In the genomic region with DNA sequence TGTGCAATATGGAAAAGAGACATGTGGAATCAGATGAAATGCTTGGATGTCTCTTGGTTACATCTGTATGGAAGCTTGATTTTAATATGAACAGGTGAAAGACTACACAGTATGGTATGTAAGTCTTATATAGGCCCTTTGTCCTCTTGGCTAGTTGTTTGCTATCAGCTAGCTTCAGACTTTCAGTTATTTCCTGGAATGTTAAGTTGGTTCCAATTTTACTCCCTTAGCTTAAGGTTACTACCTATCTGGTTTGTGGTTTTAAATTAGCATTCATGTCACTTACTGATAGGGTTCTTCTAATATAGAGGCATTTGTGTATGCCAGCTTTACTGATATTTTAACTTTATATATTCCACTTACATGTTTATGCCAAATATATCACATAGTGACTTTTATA, we compare ENCODE assay signal across 20 mouse cellular contexts.
"Had no signal": no experiment of that assay in that cellular context is flagged by ENCODE, and none has a peak within 500 bp of the region (broad histone marks: within the 10 kb centered on the region; RNA-seq: fewer than 3 reads in every experiment).

No protein-coding gene starts in this region.

- H3K36me3 ChIP-seq: intestine, embryonic 15.5 days; kidney, embryonic 15.5 days; limb, embryonic 12.5 days; limb, embryonic 15.5 days; midbrain, embryonic 10.5 days; midbrain, embryonic 13.5 days; neural tube, embryonic 13.5 days had no signal

- ATAC-seq: intestine, embryonic 15.5 days; lung, postnatal 0 days; midbrain, embryonic 13.5 days; midbrain, embryonic 16.5 days had no signal

- DNase-seq: kidney, adult 11 months; kidney, adult 8-10 months; kidney, postnatal 10 days; kidney, postnatal 36 days; left cerebral cortex, postnatal 4 days; lung, embryonic 14.5 days; lung, postnatal 36 days; thymus, adult 18-20 months; thymus, postnatal 36 days had no signal

- H3K4me1 ChIP-seq: intestine, embryonic 15.5 days; kidney, embryonic 15.5 days; limb, embryonic 12.5 days; limb, embryonic 15.5 days; megakaryocyte, embryonic 14.5 days; midbrain, embryonic 10.5 days; midbrain, embryonic 13.5 days; neural tube, embryonic 13.5 days had no signal

- H3K9me3 ChIP-seq: intestine, embryonic 15.5 days; kidney, embryonic 15.5 days; limb, embryonic 12.5 days; limb, embryonic 15.5 days; megakaryocyte, embryonic 14.5 days; midbrain, embryonic 10.5 days; midbrain, embryonic 13.5 days; neural tube, embryonic 13.5 days had no signal

- H3K27me3 ChIP-seq: intestine, embryonic 15.5 days; kidney, embryonic 15.5 days; limb, embryonic 12.5 days; limb, embryonic 15.5 days; megakaryocyte, embryonic 14.5 days; midbrain, embryonic 13.5 days; neural tube, embryonic 13.5 days had no signal

- H3K4me3 ChIP-seq: intestine, embryonic 15.5 days; kidney, embryonic 15.5 days; limb, embryonic 12.5 days; limb, embryonic 15.5 days; megakaryocyte, embryonic 14.5 days; midbrain, embryonic 10.5 days; midbrain, embryonic 13.5 days; myocyte; neural tube, embryonic 13.5 days had no signal

- H3K9ac ChIP-seq: intestine, embryonic 15.5 days; kidney, embryonic 15.5 days; limb, embryonic 12.5 days; limb, embryonic 15.5 days; lung, embryonic 14.5 days; midbrain, embryonic 13.5 days; neural tube, embryonic 13.5 days had no signal

- H3K27ac ChIP-seq: intestine, embryonic 15.5 days; kidney, embryonic 15.5 days; limb, embryonic 12.5 days; limb, embryonic 15.5 days; midbrain, embryonic 10.5 days; midbrain, embryonic 13.5 days; neural tube, embryonic 13.5 days had no signal
